Mouse (Mus musculus): ENCODE results near the gene Ranbp3. TPM values are rescaled to one million over a fixed set of nuclear protein-coding genes. Genes with fewer than 3 reads are reported as not detected.

Ranbp3 gene
- polyA plus RNA-seq (2017; shearing (Covaris generic)), result 10 to 100 TPM; 95.5 to 97.1 TPM

DNA sequence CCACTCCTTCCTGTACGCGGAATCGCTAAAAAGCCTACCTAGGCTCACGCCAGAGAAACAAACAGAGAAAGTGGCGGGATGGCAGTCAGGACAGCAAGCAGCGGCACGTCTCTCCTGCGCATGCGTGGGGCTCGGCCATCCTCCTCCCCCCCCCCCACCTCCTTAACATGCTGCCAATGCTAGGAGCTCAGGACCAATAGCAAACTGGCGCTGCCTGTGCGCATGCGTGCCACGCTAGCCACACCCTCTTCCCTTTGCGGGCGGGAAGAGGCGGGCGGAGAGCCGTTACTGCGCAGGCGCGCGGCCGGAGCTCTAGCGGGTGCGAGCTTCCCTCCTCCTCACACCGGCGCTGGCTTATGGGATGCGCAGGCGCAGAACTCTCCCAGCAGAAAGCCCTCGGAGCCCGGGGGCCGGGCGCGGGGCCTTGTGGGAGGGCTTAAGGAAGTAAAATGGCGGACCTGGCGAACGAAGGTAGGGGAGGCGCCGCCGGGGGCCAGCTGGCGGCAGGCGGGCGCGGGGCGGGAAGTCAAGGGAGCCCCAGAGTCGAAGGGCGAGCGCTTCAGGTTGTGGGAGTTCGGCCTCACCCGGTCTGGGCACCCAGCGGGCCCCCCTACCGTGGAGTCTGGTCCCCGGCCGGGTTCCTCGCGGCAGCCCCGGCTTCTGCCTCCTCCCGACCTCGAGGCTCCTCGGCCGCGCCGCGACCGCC lies at the start of gene Ranbp3:
Ranbp3 (plus strand) TSS at position 354 of the 706 bp plus-strand sequence.

DNA sequence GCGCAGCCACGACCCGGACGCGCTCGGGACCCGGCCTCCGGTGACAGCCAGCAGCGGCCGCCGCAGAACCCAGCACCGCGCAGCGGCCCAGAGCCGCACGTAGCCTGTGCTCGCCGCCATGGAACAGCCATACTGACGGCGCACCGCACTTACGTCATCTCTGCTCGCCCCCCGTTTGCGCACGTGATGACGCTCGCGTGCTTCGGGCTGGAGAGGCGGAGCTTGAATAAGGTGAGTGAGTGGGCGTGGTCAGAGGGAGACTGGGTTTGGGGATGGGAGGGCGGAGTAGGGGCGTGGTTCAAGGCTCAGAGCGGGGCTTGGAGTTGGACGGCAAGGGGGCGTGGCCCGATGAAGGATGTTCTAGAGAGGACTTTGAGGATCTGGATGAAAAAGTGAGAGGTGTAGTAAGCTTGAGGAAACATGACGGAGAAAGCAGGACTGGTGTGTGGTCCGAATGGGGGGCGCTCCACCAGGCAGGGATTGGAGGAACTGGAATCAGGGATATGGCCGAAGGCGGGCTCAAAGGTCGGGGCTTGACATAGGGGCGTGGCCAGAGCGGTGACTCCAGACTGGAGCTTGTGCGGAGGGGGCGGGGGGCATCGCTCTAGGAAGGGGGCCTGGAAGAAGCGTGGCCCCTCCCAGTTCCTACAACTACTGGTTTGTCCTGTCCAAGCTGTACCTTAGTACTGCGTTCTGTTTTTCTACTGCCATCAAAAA lies 46.2 kb upstream of the Ranbp3 start, which contains the start of gene Lonp1:
Lonp1 (minus strand) TSS at position 134 of the 717 bp plus-strand sequence.

DNA sequence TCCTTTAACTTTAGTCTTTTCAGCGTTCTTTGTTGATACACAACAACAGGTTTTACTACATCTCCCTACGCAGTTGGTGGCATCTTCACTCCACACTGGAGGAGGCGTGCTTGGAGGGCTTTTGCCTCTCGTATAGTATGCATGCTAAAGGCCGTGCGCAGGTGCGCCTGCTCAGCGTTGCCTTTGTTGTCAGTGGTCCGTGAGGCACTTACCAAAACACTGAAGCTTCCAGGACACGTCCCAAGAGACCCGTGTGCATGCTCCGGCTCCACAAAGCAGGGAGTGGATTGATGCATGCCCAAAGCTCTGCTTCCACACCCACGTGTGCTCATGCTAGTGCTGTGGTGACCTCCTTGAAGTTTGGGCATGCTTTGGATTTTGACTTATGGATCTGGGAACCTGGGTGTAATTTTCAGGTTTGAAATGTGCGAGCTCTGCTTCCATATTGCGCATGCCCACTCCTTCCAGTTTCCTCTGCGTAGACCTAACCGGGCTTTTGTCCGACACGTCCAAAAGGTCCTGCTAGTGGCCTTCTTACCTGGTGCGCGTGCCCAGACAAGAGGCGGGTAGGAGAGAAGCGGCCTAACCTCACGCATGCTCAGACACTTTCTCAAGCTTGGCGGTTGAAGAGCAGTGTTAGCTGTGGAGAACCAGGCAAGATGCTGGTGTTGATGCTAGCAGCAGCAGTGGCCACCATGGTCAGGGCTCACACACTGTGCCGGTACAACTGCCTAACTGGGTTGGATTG lies 45.4 kb upstream of the Ranbp3 start, which contains the start of gene Catsperd:
Catsperd (plus strand) TSS at position 614 of the 748 bp plus-strand sequence.

DNA sequence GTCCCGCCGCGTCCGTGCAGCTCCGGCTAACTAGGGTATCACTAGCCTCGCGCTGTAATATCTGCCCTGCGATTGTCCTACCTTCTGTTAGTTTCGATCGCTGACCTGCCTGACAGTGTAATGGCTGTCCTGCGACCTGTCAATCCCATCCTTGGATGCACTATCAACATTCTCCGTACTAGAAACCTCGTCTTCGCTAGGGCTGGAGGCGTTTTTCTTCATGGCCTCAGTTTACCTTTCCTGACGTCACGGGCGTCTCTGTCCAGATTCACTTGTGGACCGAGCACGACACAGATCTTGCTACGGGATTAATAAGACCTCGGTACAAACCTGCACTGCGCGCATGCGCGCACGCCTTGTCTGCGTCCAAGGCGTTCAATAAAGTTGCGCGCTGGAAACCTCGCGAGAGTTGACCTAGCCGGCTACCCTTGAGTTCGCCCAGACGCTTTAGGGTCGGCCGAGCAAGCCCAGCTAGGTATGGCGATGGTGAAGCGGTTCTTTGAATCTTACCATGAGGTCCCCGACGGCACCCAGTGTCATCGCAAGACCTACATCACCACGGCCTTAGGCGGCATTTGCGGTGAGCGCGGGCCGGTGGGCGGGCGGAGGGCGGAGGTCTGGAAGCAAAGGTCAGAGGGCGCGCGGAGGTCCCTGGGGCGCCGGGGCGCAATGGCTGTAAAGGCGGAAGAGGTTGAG lies 44.4 kb downstream of the Ranbp3 start, which contains the start of the genes Ndufa11 and Vmac:
Ndufa11 (plus strand) TSS at position 405 of the 696 bp plus-strand sequence.
Vmac (minus strand) TSS at position 660 of the 696 bp plus-strand sequence.

DNA sequence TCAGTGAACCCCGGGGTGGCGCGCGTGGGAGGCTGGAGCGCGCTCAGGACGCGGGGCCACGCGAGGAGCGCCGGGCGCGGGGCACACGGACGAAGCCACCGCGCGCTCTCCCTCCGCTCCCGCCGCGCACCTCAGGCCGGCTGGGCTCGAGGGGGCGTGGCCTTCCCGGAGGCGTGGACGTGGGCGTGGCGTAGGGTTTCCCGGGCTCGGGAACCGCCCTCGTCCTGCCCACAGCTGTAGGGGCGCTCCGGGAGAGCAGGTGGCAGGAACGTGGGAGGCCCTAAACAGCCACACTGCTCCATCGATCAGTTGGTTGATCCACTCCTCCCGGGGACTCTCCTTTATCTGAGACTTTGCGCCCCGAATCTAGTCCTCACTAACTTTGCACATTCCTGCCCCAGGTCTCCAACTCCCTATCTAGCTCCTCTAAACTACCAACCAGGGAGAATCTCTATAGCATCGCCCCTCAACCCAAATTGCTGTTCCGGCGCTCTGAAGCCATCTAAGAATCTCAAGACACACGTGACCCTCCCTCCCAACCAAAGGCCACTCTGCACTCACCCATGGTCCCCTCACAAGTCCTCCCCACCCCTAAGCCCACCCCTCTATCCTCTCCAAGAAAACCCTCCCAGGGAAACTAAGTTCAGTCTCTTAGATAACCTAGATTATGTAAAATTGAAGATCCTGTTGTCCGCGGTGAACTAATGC lies 84.5 kb downstream of the Ranbp3 start, which contains the start of gene Nrtn:
Nrtn (minus strand) TSS at position 115 of the 708 bp plus-strand sequence.

Other genes starting within 250 kb of the Ranbp3 start
- gene Ptprs, start 196.8 kb upstream of the Ranbp3 start, polyA plus RNA-seq (2017; shearing (Covaris generic)), result 10 to 100 TPM; 23.5 to 43.5 TPM
- not detected for gene Znrf4, start 160.9 kb upstream of the Ranbp3 start, polyA plus RNA-seq (2017; shearing (Covaris generic))
- under 1 TPM; 0.44 to 0.99 TPM for gene Gm20219, start 118.9 kb upstream of the Ranbp3 start, polyA plus RNA-seq (2017; shearing (Covaris generic))
- 100 to 1,000 TPM; 146 to 176 TPM for gene Safb2, start 88.7 kb upstream of the Ranbp3 start, polyA plus RNA-seq (2017; shearing (Covaris generic))
- 100 to 1,000 TPM; 175 to 240 TPM for gene Safb, start 88.5 kb upstream of the Ranbp3 start, polyA plus RNA-seq (2017; shearing (Covaris generic))
- gene 2410015M20Rik, start 63.5 kb upstream of the Ranbp3 start, polyA plus RNA-seq (2017; shearing (Covaris generic)), result 100 to 1,000 TPM; 183 to 188 TPM
- 1,000 to 10,000 TPM; 1,553 to 1,612 TPM for gene Rpl36, start 59.9 kb upstream of the Ranbp3 start, polyA plus RNA-seq (2017; shearing (Covaris generic))
- gene Lonp1, start 46.4 kb upstream of the Ranbp3 start, polyA plus RNA-seq (2017; shearing (Covaris generic)), result 10 to 100 TPM; 41.9 to 43.4 TPM
- 1 to 10 TPM; 2.3 to 2.6 TPM for gene Catsperd, start 45.2 kb upstream of the Ranbp3 start, polyA plus RNA-seq (2017; shearing (Covaris generic))
- gene Ndufa11, start 44.5 kb downstream of the Ranbp3 start, polyA plus RNA-seq (2017; shearing (Covaris generic)), result 100 to 1,000 TPM; 211 to 228 TPM
- 10 to 100 TPM; 16.9 to 20.1 TPM for gene Vmac, start 44.7 kb downstream of the Ranbp3 start, polyA plus RNA-seq (2017; shearing (Covaris generic))
- gene Nrtn, start 84.2 kb downstream of the Ranbp3 start, polyA plus RNA-seq (2017; shearing (Covaris generic)), result under 1 TPM in 1 of 2 experiments, not detected in 1; 0.20 TPM
- 10 to 100 TPM; 52.8 to 65.4 TPM for gene Dus3l, start 91.5 kb downstream of the Ranbp3 start, polyA plus RNA-seq (2017; shearing (Covaris generic))
- 1 to 10 TPM; 1.2 to 2.2 TPM for gene Prr22, start 97.0 kb downstream of the Ranbp3 start, polyA plus RNA-seq (2017; shearing (Covaris generic))
- 1 to 10 TPM in 1 of 2 experiments, under 1 TPM in 1; 0.64 to 2.1 TPM for gene Rfx2, start 157.7 kb downstream of the Ranbp3 start, polyA plus RNA-seq (2017; shearing (Covaris generic))
- gene Acsbg2, start 201.2 kb downstream of the Ranbp3 start, polyA plus RNA-seq (2017; shearing (Covaris generic)), result under 1 TPM; 0.13 to 0.84 TPM
- gene 1700061G19Rik, start 202.2 kb downstream of the Ranbp3 start, polyA plus RNA-seq (2017; shearing (Covaris generic)), result under 1 TPM; 0.36 to 0.72 TPM

All from inflammation-experienced regulatory T-cells (primary cell).